Mouse (Mus musculus) neutrophil, adult 65 days (primary cell): ENCODE results near the gene Pm20d1. TPM values are rescaled to one million over a fixed set of nuclear protein-coding genes. Genes with fewer than 3 reads are reported as not detected.

Source experiments
- total RNA-seq: library from RNA; stranded (reverse); gene quantifications from 2 replicates; pipeline ENCODE4 v1.2.4, GENCODE M21; 2023

Pm20d1 gene
- total RNA-seq = 0.16 TPM in 1 of 2 replicates, not detected in the other

GRCm38 (mm10) chr1:131797202-131797909, at the start of gene Pm20d1:
Gene Pm20d1 (plus strand): TSS chr1:131797381.

GRCm38 (mm10) chr1:131827207-131827786, 30.1 kb downstream of the Pm20d1 start, which contains the start of gene Slc41a1:
Gene Slc41a1 (plus strand): TSS chr1:131827493.

GRCm38 (mm10) chr1:131867093-131867945, 70.1 kb downstream of the Pm20d1 start, which contains the start of gene Rab29:
Gene Rab29 (plus strand): TSS chr1:131867224.

Other genes with a start within 250 kb of the Pm20d1 start
- not detected in 2 replicates for gene Avpr1b, start 198.1 kb upstream of the Pm20d1 start, total RNA-seq
- gene Ctse, start 159.1 kb upstream of the Pm20d1 start, total RNA-seq = 44.1 and 47.6 TPM in 2 replicates
- 7.8 and 12.8 TPM in 2 replicates for gene Rab7b, start 108.7 kb upstream of the Pm20d1 start, total RNA-seq
- 0.47 TPM in 1 of 2 replicates, not detected in the other for gene Slc26a9, start 53.4 kb upstream of the Pm20d1 start, total RNA-seq
- gene Slc41a1, start 30.1 kb downstream of the Pm20d1 start, total RNA-seq = 3.3 and 3.7 TPM in 2 replicates
- gene Rab29, start 69.8 kb downstream of the Pm20d1 start, total RNA-seq = 16.2 and 16.4 TPM in 2 replicates
- 56.8 and 68.6 TPM in 2 replicates for gene Nucks1, start 113.2 kb downstream of the Pm20d1 start, total RNA-seq
- gene Slc45a3, start 165.6 kb downstream of the Pm20d1 start, total RNA-seq = 0.13 TPM in 1 of 2 replicates, not detected in the other
- gene Elk4, start 210.2 kb downstream of the Pm20d1 start, total RNA-seq = 115 and 157 TPM in 2 replicates